Mouse (Mus musculus): ENCODE measurements at regions not wholly inside any gene's neighbourhood (a gene's known extent, or its start where the extent isn't known, plus 50 kb on each side); places are given as distances from the start of the nearest gene placed in this dataset.

- H3K79me2 ChIP-seq (replicated peaks; ENCODE audit: control insufficient read depth, insufficient read depth, low read length), result no peaks in the 10 kb centered on the region
- intact Hi-C loops (cut with DNase I), result no loop called here
- H3K27ac ChIP-seq, result no peak overlapping the region
- no peak for DNase-seq
- no peak overlapping the region for H3K9ac ChIP-seq (ENCODE audit: low read depth, low read length)
- H3K27me3 ChIP-seq (ENCODE audit: control insufficient read depth, insufficient read depth, low read length), result no peaks in the 10 kb centered on the region
- 43% methylated on average over 10 of the region's 10 CpGs for WGBS
- no peaks in the 10 kb centered on the region for H3K36me3 ChIP-seq (ENCODE audit: control insufficient read depth, insufficient read depth, low read length)
- no peaks in the 10 kb centered on the region for H3K4me1 ChIP-seq (ENCODE audit: control insufficient read depth, insufficient read depth, low read length)
- no peak overlapping the region for H3K4me3 ChIP-seq
- no peak for TF ChIP-seq POLR2A (IDR thresholded peaks at IDR 0.05; ENCODE audit: insufficient read depth, low read depth, low read length)
- no peak for TF ChIP-seq EP300 (IDR thresholded peaks at IDR 0.05; ENCODE audit: insufficient read depth, low read depth, low read length)
- no peak for TF ChIP-seq CTCF (IDR thresholded peaks at IDR 0.05)
Measured at GRCm38 (mm10) chr15:88381419-88381818, 218.7 kb upstream of the Zdhhc25 start.

- intact Hi-C loops (cut with DNase I), result no loop called here
- no peak overlapping the region for H3K9ac ChIP-seq (ENCODE audit: low read depth, low read length)
- H3K27ac ChIP-seq, result no peak overlapping the region
- H3K4me3 ChIP-seq, result no peak overlapping the region
- no peak for DNase-seq
- no peaks in the 10 kb centered on the region for H3K27me3 ChIP-seq (ENCODE audit: control insufficient read depth, insufficient read depth, low read length)
- no peaks in the 10 kb centered on the region for H3K36me3 ChIP-seq (ENCODE audit: control insufficient read depth, insufficient read depth, low read length)
- WGBS, result 69% methylated on average over 2 of the region's 2 CpGs
- TF ChIP-seq EP300 (IDR thresholded peaks at IDR 0.05; ENCODE audit: insufficient read depth, low read depth, low read length) (no peak), POLR2A (IDR thresholded peaks at IDR 0.05; ENCODE audit: insufficient read depth, low read depth, low read length) (no peak), CTCF (IDR thresholded peaks at IDR 0.05) (no peak)
- no peaks in the 10 kb centered on the region for H3K79me2 ChIP-seq (replicated peaks; ENCODE audit: control insufficient read depth, insufficient read depth, low read length)
- H3K4me1 ChIP-seq (ENCODE audit: control insufficient read depth, insufficient read depth, low read length), result no peaks in the 10 kb centered on the region
Measured at GRCm38 (mm10) chr15:88385943-88386342, 214.2 kb upstream of the Zdhhc25 start.

- no peaks in the 10 kb centered on the region for H3K4me1 ChIP-seq (ENCODE audit: control insufficient read depth, insufficient read depth, low read length)
- H3K9ac ChIP-seq (ENCODE audit: low read depth, low read length), result no peak overlapping the region
- H3K27me3 ChIP-seq (ENCODE audit: control insufficient read depth, insufficient read depth, low read length), result no peaks in the 10 kb centered on the region
- intact Hi-C loops (cut with DNase I), result no loop called here
- 67% methylated on average over 6 of the region's 6 CpGs for whole genome bisulfite sequencing
- TF ChIP-seq CTCF (IDR thresholded peaks at IDR 0.05) (no peak), EP300 (IDR thresholded peaks at IDR 0.05; ENCODE audit: insufficient read depth, low read depth, low read length) (no peak), POLR2A (IDR thresholded peaks at IDR 0.05; ENCODE audit: insufficient read depth, low read depth, low read length) (no peak)
- no peaks in the 10 kb centered on the region for H3K79me2 ChIP-seq (replicated peaks; ENCODE audit: control insufficient read depth, insufficient read depth, low read length)
- DNase-seq, result no peak
- H3K27ac ChIP-seq, result no peak overlapping the region
- no peaks in the 10 kb centered on the region for H3K36me3 ChIP-seq (ENCODE audit: control insufficient read depth, insufficient read depth, low read length)
- no peak overlapping the region for H3K4me3 ChIP-seq
Measured at GRCm38 (mm10) chr15:88386711-88387110, 213.4 kb upstream of the Zdhhc25 start.

GRCm38 (mm10) chr15:88391822-88392221 lies 208.3 kb upstream of the Zdhhc25 start:
- intact Hi-C loops (cut with DNase I), result no loop called here
- DNase-seq, result no peak
- Histone ChIP-seq H3K4me3 (no peak overlapping the region), H3K79me2 (replicated peaks; ENCODE audit: control insufficient read depth, insufficient read depth, low read length) (no peaks in the 10 kb centered on the region), H3K9ac (ENCODE audit: low read depth, low read length) (no peak overlapping the region), H3K36me3 (ENCODE audit: control insufficient read depth, insufficient read depth, low read length) (no peaks in the 10 kb centered on the region), H3K27me3 (ENCODE audit: control insufficient read depth, insufficient read depth, low read length) (no peaks in the 10 kb centered on the region), H3K4me1 (ENCODE audit: control insufficient read depth, insufficient read depth, low read length) (no peaks in the 10 kb centered on the region), H3K27ac (no peak overlapping the region)
- TF ChIP-seq EP300 (IDR thresholded peaks at IDR 0.05; ENCODE audit: insufficient read depth, low read depth, low read length) (no peak), CTCF (IDR thresholded peaks at IDR 0.05) (no peak), POLR2A (IDR thresholded peaks at IDR 0.05; ENCODE audit: insufficient read depth, low read depth, low read length) (no peak)
- 77% methylated on average over 15 of the region's 15 CpGs for WGBS

- Histone ChIP-seq H3K27ac (no peak overlapping the region), H3K36me3 (ENCODE audit: control insufficient read depth, insufficient read depth, low read length) (no peaks in the 10 kb centered on the region), H3K4me3 (no peak overlapping the region), H3K4me1 (ENCODE audit: control insufficient read depth, insufficient read depth, low read length) (no peaks in the 10 kb centered on the region), H3K9ac (ENCODE audit: low read depth, low read length) (no peak overlapping the region), H3K27me3 (ENCODE audit: control insufficient read depth, insufficient read depth, low read length) (no peaks in the 10 kb centered on the region), H3K79me2 (replicated peaks; ENCODE audit: control insufficient read depth, insufficient read depth, low read length) (no peaks in the 10 kb centered on the region)
- no peak for DNase-seq
- WGBS, result 54% methylated on average over 5 of the region's 5 CpGs
- intact Hi-C loops (cut with DNase I), result no loop called here
- TF ChIP-seq POLR2A (IDR thresholded peaks at IDR 0.05; ENCODE audit: insufficient read depth, low read depth, low read length) (no peak), EP300 (IDR thresholded peaks at IDR 0.05; ENCODE audit: insufficient read depth, low read depth, low read length) (no peak), CTCF (IDR thresholded peaks at IDR 0.05) (no peak)
Measured at GRCm38 (mm10) chr15:88399064-88399463, 201.0 kb upstream of the Zdhhc25 start.

GRCm38 (mm10) chr15:88399989-88400388 lies 200.1 kb upstream of the Zdhhc25 start:
- Histone ChIP-seq H3K27ac (no peak overlapping the region), H3K36me3 (ENCODE audit: control insufficient read depth, insufficient read depth, low read length) (no peaks in the 10 kb centered on the region), H3K79me2 (replicated peaks; ENCODE audit: control insufficient read depth, insufficient read depth, low read length) (no peaks in the 10 kb centered on the region), H3K4me3 (no peak overlapping the region), H3K4me1 (ENCODE audit: control insufficient read depth, insufficient read depth, low read length) (no peaks in the 10 kb centered on the region), H3K27me3 (ENCODE audit: control insufficient read depth, insufficient read depth, low read length) (no peaks in the 10 kb centered on the region), H3K9ac (ENCODE audit: low read depth, low read length) (no peak overlapping the region)
- 55% methylated on average over 12 of the region's 12 CpGs for WGBS
- no peak for TF ChIP-seq POLR2A (IDR thresholded peaks at IDR 0.05; ENCODE audit: insufficient read depth, low read depth, low read length)
- no peak for TF ChIP-seq CTCF (IDR thresholded peaks at IDR 0.05)
- TF ChIP-seq EP300 (IDR thresholded peaks at IDR 0.05; ENCODE audit: insufficient read depth, low read depth, low read length), result no peak
- intact Hi-C loops (cut with DNase I), result no loop called here
- DNase-seq, result no peak

Data from heart, adult 2 months (tissue).